Mouse (Mus musculus) gastrocnemius, postnatal 25 days (tissue): ENCODE data around the gene Prodh2. TPM values are rescaled to one million over a fixed set of nuclear protein-coding genes. Genes with fewer than 3 reads are reported as not detected.
A peak's percentile ranks its signal among the peaks of the same experiment; 100 is the strongest.

Experiments
- DNase-seq: peaks from one replicate; pipeline ENCODE4 v3.0.0; 2022
- microRNA-seq, 2 experiments: library from miRNA; unstranded; fragments of <30 nt; microRNA quantifications; one replicate each; pipeline ENCODE4 v1.2.0; 2021; ENCODE audit warnings: borderline replicate concordance in 2 of 2
- total RNA-seq, 2 experiments: library from RNA; stranded (reverse); gene quantifications; 1 replicate in 1 of 2; 2 replicates in 1 of 2; pipeline ENCODE4 v1.2.3; 2021

The Prodh2 gene
- total RNA-seq, 2 experiments from 2014 or later: not detected

DNA sequence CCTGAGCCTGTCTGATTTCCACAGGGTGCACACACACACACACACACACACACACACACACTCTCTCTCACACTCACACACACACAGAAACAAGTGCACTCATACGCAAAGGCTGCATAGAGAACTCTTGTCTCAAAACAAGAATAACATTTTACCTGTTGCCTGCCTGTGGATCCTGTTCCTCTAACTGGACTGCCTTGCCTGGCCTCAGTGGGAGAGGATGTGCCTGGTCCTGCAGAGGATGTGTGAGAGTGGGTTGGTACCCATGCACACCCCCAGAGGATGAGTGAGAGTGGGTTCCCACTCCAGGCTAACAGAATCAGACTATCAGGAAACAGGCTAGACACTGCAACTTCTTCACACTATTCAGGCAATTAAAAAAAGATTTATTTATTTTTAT lies 57.2 kb downstream of the Prodh2 start:
- no peak for DNase-seq

DNA sequence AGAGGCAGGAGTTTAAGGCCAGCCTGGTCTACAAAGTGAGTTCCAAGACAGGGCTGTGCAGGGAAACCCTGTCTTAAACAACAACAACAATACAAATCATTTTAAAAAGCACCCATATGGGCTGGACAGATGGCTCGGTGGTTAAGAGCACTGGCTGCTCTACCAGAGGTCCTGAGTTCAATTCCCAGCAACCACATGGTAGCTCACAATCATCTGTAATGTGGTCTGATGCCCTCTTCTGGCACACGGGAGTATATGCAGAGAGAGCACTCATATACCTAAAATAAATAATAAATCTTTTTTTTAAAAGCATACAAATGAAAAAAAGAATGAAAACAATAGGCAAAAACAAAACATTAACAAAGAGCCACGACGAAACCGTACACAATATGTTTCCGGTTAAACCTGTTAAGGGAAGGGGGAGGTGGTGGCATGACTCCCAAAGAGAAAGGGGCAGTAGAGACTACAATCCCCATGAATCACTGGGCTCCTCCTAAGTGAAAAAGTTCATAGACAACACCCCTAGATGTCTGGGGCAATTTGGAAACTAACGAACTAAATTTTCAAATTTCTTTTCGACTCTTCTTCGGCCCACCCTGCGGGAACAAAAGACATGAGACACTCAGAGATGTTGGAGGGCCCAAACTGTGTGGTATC lies 58.2 kb downstream of the Prodh2 start:
- no peak for DNase-seq

DNA sequence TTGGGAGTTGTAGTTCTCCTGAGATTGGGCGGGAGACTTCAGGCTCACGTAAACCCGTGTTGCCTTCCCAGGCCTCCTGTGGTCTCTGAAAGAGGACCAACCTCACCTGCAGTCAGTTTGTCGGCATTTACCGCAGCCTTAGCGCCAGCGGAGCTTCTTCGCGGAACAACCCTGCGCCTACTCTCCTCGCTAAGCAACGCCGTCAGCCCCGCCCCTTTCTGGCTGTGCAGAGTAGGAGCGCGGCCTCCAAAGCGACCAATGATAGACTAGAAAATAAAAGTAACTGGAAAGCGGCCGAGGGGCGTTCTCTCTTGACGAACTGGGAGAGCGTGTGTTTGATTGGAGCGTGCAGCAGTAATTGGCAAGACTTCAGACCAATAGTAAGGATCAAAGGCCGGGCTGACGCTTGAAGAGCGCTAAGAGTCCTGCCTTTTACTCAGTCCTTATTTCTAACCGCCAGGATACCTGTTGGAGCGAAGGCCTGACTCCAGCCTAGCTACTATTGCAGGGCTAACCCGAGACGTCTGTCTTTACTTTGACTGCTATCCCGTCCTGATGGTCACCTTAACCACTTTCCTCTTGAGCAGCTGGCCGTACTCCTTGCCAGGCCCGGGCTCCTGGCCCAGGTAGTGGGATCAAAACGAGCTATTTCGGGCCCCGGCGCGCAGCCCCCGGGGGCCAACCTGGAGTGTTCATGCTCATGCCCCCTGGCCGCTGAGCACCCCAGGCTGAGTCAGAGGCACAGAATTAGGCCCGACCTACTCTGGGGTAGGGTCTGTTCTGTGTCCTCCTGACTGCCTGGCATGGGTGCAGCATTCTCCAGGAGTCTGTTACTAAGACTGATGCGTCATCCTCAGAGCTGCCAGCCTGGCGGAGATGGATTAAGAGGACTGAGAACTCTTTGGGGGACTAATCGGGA lies 58.9 kb downstream of the Prodh2 start, which contains the start of the genes Hspb6 and Proser3:
TSS of gene Hspb6 (plus strand) at position 77 of the 919 bp plus-strand sequence.
TSS of gene Proser3 (minus strand) at position 198 of the 919 bp plus-strand sequence.
- peak; percentile 96 for DNase-seq

DNA sequence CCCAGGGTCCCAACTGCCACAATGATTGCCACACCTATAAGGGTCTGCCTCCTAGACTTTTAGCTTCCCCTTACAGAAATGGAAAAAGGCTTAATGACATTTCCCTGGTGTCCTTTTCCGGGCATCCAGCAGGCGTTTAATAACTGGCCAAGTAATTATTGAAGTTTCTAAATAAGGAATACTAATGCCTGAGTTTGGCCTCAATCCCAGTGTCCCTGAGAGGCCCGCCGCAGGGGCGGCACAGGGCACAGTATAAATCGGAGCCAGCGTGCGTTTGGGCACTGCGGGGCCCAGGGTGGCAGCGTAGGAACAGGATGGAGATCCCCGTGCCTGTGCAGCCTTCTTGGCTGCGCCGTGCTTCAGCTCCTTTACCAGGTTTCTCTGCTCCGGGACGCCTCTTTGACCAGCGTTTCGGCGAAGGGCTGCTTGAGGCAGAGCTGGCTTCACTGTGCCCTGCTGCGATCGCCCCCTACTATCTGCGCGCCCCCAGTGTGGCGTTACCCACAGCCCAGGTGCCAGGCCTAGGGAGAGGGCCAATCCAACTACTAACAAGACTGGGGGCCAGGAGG lies 59.7 kb downstream of the Prodh2 start:
- peak; percentile 70 for DNase-seq

DNA sequence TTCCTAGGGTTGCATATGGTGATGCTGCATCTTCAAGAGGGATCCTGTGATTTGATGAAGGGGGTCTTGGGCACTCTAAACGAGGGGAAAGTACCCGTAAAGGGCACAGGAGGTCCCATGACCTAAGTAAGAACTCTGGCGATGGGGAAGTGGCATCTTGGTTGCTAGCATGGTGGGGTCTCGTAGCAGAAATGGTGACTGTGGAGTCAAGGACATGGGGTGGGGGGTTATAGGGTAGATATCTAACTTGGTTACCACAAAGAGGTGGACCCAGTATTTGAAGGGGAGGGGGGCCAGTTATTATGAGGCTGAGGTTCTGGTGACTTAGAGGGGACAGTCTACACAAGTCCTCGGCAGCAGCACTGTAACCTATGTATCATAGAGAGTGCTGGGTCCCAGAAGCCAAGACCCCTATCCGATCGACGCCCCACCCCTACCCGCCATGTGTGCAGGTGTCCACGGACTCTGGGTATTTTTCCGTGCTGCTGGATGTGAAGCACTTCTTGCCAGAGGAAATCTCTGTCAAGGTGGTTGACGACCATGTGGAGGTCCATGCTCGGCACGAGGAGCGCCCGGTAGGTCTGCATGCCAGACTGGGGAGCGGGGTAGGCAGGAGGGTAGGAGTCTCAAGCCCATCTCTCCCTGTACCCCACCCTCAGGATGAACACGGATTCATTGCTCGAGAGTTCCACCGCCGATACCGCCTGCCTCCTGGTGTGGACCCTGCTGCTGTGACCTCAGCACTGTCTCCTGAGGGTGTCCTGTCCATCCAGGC lies 60.6 kb downstream of the Prodh2 start:
- DNase-seq: no peak

DNA sequence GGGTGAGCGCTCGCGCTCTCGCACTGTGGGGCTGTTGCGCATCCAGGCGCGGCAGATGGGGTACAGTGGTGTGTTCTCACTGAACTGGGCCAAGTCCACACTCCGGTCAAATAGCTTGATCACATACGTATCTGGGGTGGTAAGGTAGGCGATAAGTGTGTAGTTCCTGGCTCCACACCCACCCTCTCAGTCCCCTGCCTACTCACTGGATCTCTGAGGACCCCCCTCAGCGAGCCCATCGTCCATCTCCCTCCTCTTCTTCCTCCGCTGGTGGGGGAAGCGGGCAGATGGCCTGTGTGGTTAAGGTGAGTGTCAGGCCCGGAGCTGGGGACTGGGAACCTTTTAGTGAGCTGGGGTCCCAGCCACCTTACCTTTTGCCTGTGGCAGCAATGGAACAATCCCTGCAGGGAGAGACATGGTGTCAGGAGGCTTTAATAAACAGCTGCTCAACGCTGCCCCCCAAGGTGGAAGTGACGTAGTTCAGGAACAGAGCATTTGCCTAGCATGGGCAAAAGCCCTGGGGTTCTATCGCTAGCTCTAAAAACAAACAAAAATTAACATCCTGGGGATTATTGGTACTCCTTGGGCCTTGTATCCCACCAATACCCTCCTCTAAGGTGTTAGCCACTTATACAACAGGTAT lies 63.6 kb downstream of the Prodh2 start:
- DNase-seq: no peak

DNA sequence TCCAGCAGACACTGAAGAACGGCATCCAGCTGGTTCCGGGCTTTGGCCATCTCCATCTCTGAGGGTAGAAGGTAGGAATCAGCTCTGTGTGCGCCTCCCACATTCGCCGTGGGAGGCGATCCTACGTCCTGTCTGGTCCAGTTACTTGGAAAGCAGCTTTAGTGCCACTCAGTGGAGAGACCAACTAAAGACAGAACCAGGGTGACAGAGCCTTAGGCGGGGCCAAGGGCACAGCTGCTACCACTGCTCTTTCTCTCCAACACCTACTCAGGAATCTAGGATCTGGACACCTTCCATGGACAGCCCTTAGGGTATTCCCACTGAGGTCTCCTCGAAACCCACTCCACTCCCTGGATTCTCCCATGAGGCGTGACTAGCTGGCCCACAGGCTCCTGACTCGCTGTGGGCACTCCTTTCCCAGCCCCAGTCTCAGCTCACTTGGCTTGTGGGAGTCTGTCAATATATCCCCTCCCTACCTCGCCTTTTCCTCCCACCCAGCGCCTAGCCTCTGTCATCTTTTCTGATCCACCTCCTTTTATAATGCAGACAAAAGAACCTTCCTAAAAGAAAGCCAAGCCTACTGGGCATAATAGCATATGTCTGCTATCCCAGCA lies 64.6 kb downstream of the Prodh2 start:
- DNase-seq: no peak

DNA sequence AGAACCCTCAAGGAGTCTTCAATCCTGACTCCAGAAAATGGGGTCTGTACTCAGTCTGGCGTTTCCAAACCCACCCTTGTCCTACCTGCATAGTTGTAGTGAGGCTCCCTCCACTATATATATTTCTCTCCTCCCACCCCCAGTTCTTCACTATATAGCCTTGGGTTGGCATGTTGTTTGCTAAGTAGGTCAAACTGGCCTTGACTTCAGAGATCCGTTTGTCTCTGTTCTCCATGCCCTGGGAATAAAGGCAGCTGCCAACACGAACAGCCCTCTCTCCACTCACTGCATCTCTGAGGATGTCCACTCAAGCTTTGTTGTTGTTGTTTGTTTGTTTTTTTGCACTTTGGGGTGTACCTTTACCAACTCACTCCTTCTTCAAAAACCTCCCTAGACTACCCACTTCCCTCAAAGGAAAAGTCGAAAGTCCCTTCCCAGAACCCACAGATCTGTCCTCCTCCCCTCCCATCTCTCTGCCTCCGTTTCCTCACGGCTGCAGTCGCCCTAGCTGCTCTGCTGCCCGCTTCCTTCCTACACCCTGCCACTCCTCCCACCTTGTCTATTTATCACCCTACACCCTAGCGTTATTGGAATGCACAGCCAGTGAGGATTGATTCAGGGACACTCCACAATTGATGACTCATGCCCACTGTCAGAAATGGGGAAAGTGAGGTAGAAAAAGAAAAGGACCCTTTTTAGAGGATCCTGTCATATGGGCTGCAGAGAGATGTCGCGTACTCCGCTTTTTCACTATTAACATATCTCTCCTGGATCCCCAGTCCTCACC lies 65.4 kb downstream of the Prodh2 start:
- DNase-seq: no peak

DNA sequence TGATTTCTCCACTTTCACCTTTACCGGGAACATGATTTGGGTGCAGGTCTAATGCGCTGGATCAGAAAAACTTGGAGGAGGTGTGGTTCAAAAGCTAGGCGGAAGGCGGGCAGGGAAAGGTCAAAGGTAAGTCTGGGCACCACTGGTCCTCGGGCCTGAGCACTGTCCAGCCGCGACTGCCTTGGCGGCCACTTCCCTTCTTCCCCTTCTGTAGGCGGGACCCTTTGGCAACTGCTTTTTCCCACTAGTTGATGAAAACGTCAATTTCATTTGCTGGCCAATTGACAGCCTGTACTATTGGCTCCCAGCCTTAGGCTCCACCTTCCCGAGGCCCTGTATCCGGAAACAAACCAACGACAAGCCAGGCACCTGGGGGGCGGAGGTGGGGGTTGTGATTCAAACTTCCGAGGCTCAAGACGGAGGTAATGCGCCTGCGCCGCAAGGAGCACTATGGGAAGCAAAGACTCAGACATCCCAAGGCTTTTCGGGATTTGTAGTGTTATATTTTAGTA lies 66.1 kb downstream of the Prodh2 start, which contains the start of gene Lin37:
TSS of gene Lin37 (minus strand) at position 396 of the 512 bp plus-strand sequence.
- DNase-seq: peak; percentile 97

DNA sequence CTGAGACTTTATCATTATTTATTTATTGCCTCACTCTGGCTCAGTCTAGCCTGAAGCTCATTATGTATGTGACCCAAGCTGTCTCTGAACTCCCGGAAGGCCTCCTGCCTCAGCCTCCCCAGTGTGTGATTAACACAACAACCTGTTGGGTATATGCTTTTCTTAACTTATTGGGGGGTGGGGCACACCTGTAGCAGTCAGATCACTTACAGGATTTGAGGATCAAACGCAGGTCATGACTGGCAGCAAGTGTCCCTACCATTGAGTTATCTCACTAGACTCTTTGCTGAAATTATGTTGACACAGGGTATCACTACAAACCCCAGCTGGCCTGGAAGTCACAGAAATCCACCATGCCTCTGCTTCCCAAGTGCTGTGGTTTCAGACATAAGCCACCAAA lies 66.9 kb downstream of the Prodh2 start:
- DNase-seq: no peak

DNA sequence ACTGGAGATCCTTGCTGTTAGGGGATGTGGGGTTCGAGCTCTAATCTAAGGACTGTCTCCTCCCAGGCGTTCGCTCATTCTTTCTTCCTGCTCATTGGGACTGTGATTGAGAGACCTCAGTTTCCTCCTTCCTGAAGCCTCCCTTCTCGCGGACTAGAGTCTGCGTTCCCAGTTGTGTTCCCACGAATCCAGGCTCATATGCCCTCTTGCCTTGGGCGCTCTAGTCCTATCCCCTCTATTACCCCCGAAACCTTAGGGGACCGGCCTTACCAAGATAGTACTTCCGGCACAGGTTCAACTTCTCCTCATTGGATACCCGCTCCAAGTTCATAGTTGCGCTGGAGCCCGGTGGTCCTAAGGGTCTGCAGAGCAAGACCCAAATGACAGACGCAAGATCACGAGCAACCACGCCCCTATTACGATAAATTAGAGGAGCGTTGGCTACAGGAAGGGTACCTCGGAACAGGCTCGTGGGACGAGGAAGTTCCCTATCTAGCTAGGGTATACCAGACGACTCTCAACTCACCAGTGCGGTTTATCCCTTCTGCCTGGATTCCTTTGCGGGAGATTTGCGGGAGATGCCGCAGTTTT lies 69.2 kb downstream of the Prodh2 start:
- no peak for DNase-seq

Small RNAs within 50 kb of the gene (microRNA-seq; reads per million reads assigned to microRNA genes)
- 0.74 to 3.7 reads per million in 2 experiments for gene Gm38670

Other genes starting within 250 kb of the Prodh2 start
- gene Thap8, start 213.5 kb upstream of the Prodh2 start, total RNA-seq: under 1 TPM in 1 of 2 experiments, not detected in 1; 0.20 TPM
- gene Wdr62, start 213.2 kb upstream of the Prodh2 start, total RNA-seq: 1 to 10 TPM; 1.8 to 3.8 TPM
- 10 to 100 TPM in 1 of 2 experiments, 1 to 10 TPM in 1; 4.2 to 10.6 TPM for gene Clip3, start 201.9 kb upstream of the Prodh2 start, total RNA-seq
- 10 to 100 TPM; 18.6 to 18.8 TPM for gene Alkbh6, start 184.9 kb upstream of the Prodh2 start, total RNA-seq
- gene Syne4, start 178.8 kb upstream of the Prodh2 start, total RNA-seq: 1 to 10 TPM; 1.2 to 1.4 TPM
- under 1 TPM; 0.31 to 0.46 TPM for gene E130208F15Rik, start 171.9 kb upstream of the Prodh2 start, total RNA-seq
- gene Sdhaf1, start 169.7 kb upstream of the Prodh2 start, total RNA-seq: 1 to 10 TPM; 6.5 to 7.3 TPM
- 1 to 10 TPM; 2.5 to 2.6 TPM for gene Lrfn3, start 130.8 kb upstream of the Prodh2 start, total RNA-seq
- 1 to 10 TPM; 5.8 to 6.5 TPM for gene Tyrobp, start 79.9 kb upstream of the Prodh2 start, total RNA-seq
- not detected for gene Hcst, start 73.8 kb upstream of the Prodh2 start, total RNA-seq
- gene Nfkbid, start 71.9 kb upstream of the Prodh2 start, total RNA-seq: under 1 TPM in 1 of 2 experiments, not detected in 1; 0.27 TPM
- under 1 TPM; 0.72 to 0.95 TPM for gene Aplp1, start 48.1 kb upstream of the Prodh2 start, total RNA-seq
- not detected for gene Kirrel2, start 35.9 kb upstream of the Prodh2 start, total RNA-seq
- not detected for gene Nphs1, start 35.3 kb upstream of the Prodh2 start, total RNA-seq
- 1 to 10 TPM in 1 of 2 experiments, under 1 TPM in 1; 0.74 to 1.1 TPM for gene Arhgap33, start 41.4 kb downstream of the Prodh2 start, total RNA-seq
- 1,000 to 10,000 TPM; 1,175 to 3,096 TPM for gene Hspb6, start 58.6 kb downstream of the Prodh2 start, total RNA-seq
- gene Proser3, start 58.7 kb downstream of the Prodh2 start, total RNA-seq: 1 to 10 TPM; 3.0 to 6.4 TPM
- 10 to 100 TPM in 1 of 2 experiments, 1 to 10 TPM in 1; 8.4 to 10.3 TPM for gene Lin37, start 66.2 kb downstream of the Prodh2 start, total RNA-seq
- 10 to 100 TPM; 54.1 to 55.6 TPM for gene U2af1l4, start 69.7 kb downstream of the Prodh2 start, total RNA-seq
- 1 to 10 TPM; 1.6 to 2.2 TPM for gene Gm49396, start 69.7 kb downstream of the Prodh2 start, total RNA-seq
- 10 to 100 TPM; 91.2 to 92.1 TPM for gene Psenen, start 70.0 kb downstream of the Prodh2 start, total RNA-seq
- gene Igflr1, start 71.8 kb downstream of the Prodh2 start, total RNA-seq: under 1 TPM; 0.46 to 0.75 TPM
- 10 to 100 TPM; 12.3 to 14.0 TPM for gene Kmt2b, start 95.1 kb downstream of the Prodh2 start, total RNA-seq
- gene Zbtb32, start 105.3 kb downstream of the Prodh2 start, total RNA-seq: not detected
- gene Upk1a, start 119.2 kb downstream of the Prodh2 start, total RNA-seq: not detected
- 1,000 to 10,000 TPM; 1,459 to 1,684 TPM for gene Cox6b1, start 132.5 kb downstream of the Prodh2 start, total RNA-seq
- gene Etv2, start 142.2 kb downstream of the Prodh2 start, total RNA-seq: not detected
- 10 to 100 TPM; 37.2 to 40.1 TPM for gene Rbm42, start 156.7 kb downstream of the Prodh2 start, total RNA-seq
- gene Haus5, start 171.4 kb downstream of the Prodh2 start, total RNA-seq: 1 to 10 TPM; 3.5 to 5.1 TPM
- 1 to 10 TPM; 2.3 to 3.4 TPM for gene Pmis2, start 178.0 kb downstream of the Prodh2 start, total RNA-seq
- gene 2200002J24Rik, start 205.3 kb downstream of the Prodh2 start, total RNA-seq: not detected
- gene Atp4a, start 218.6 kb downstream of the Prodh2 start, total RNA-seq: under 1 TPM; 0.33 to 0.75 TPM
- 100 to 1,000 TPM; 283 to 405 TPM for gene Tmem147, start 235.9 kb downstream of the Prodh2 start, total RNA-seq